Mouse (Mus musculus): ENCODE measurements around the gene Vps33a.

Vps33a gene

GRCm38 (mm10) chr5:123525281-123525680, 47.6 kb downstream of the Vps33a start, which contains the start of gene Gm49027:
Gene Gm49027, minus strand, starts transcription at chr5:123525488.
- DNase-seq (ENCODE audit: low read depth, low spot score): no peak

GRCm38 (mm10) chr5:123524393-123524750, 48.5 kb downstream of the Vps33a start:
- no peak for DNase-seq (ENCODE audit: low read depth, low spot score)

- peak; percentile 98 for DNase-seq (ENCODE audit: low read depth, low spot score)
These were observed 49.0 kb downstream of the Vps33a start, which contains the start of gene Diablo for GRCm38 (mm10) chr5:123523692-123524392. Gene Diablo, minus strand, starts transcription at chr5:123524176.

GRCm38 (mm10) chr5:123522166-123522565, 50.7 kb downstream of the Vps33a start:
- no peak for DNase-seq (ENCODE audit: low read depth, low spot score)

- DNase-seq (ENCODE audit: low read depth, low spot score): no peak
These were observed 51.2 kb downstream of the Vps33a start for GRCm38 (mm10) chr5:123521621-123522020.

GRCm38 (mm10) chr5:123520666-123521065, 52.2 kb downstream of the Vps33a start:
- no peak for DNase-seq (ENCODE audit: low read depth, low spot score)

GRCm38 (mm10) chr5:123514871-123515270, 58.0 kb downstream of the Vps33a start:
- peak; percentile 83 for DNase-seq (ENCODE audit: low read depth, low spot score)

- peak; percentile 45 for DNase-seq (ENCODE audit: low read depth, low spot score)
These were observed 60.7 kb downstream of the Vps33a start for GRCm38 (mm10) chr5:123512102-123512501.

- DNase-seq (ENCODE audit: low read depth, low spot score): peak; percentile 34
These were observed 61.4 kb downstream of the Vps33a start for GRCm38 (mm10) chr5:123511426-123511825.

GRCm38 (mm10) chr5:123510160-123510559, 62.7 kb downstream of the Vps33a start, which contains the start of gene B3gnt4:
Gene B3gnt4, plus strand, starts transcription at chr5:123510460.
- DNase-seq (ENCODE audit: low read depth, low spot score): no peak

- DNase-seq (ENCODE audit: low read depth, low spot score): no peak
These were observed 63.9 kb downstream of the Vps33a start for GRCm38 (mm10) chr5:123508921-123509320.

GRCm38 (mm10) chr5:123507936-123508723, 64.7 kb downstream of the Vps33a start:
- peak; percentile 55 for DNase-seq (ENCODE audit: low read depth, low spot score)

- DNase-seq (ENCODE audit: low read depth, low spot score): no peak
These were observed 70.9 kb downstream of the Vps33a start for GRCm38 (mm10) chr5:123501973-123502372.

GRCm38 (mm10) chr5:123499717-123500116, 73.1 kb downstream of the Vps33a start:
- peak; percentile 76 for DNase-seq (ENCODE audit: low read depth, low spot score)

- no peak for DNase-seq (ENCODE audit: low read depth, low spot score)
These were observed 82.9 kb downstream of the Vps33a start for GRCm38 (mm10) chr5:123489935-123490334.

GRCm38 (mm10) chr5:123489112-123489785, 83.6 kb downstream of the Vps33a start, which contains the start of the genes Lrrc43 and Il31:
Gene Lrrc43, plus strand, starts transcription at chr5:123489305.
Gene Il31, minus strand, starts transcription at chr5:123489489.
- no peak for DNase-seq (ENCODE audit: low read depth, low spot score)

- DNase-seq (ENCODE audit: low read depth, low spot score): no peak
These were observed 85.0 kb downstream of the Vps33a start for GRCm38 (mm10) chr5:123487659-123488395.
